Mouse (Mus musculus): Measurements from ENCODE around the gene Phactr1. TPM values are rescaled to one million over a fixed set of nuclear protein-coding genes. Genes with fewer than 3 reads are reported as not detected.

Gene Phactr1
- polyA plus RNA-seq, 1 experiment from 2014 or later, result 6.4 TPM

GRCm38 (mm10) chr13:42826602-42827001 lies 146.2 kb downstream of the Phactr1 start:
- no peak overlapping the region for H3K4me3 ChIP-seq
- no peaks in the 10 kb centered on the region for H3K27me3 ChIP-seq
- no peaks in the 10 kb centered on the region for H3K36me3 ChIP-seq
- no peak overlapping the region for H3K27ac ChIP-seq
- 58% methylated on average over 8 of the region's 8 CpGs for WGBS
- H3K4me1 ChIP-seq, result 0 out of 2 replicates have a peak, but pooled peaks cover 4% of the 10 kb centered on the region
- no peak for ATAC-seq (ENCODE audit: insufficient number of reproducible peaks, low FRiP score, low TSS enrichment, low read depth)
- no peaks in the 10 kb centered on the region for H3K9me3 ChIP-seq
- no peak overlapping the region for H3K9ac ChIP-seq
- H3K4me2 ChIP-seq, result no peak overlapping the region

- H3K9ac ChIP-seq, result no peak overlapping the region
- no peak for ATAC-seq (ENCODE audit: insufficient number of reproducible peaks, low FRiP score, low TSS enrichment, low read depth)
- no peaks in the 10 kb centered on the region for H3K9me3 ChIP-seq
- 39% methylated on average over 9 of the region's 9 CpGs for WGBS
- no peak overlapping the region for H3K27ac ChIP-seq
- no peaks in the 10 kb centered on the region for H3K27me3 ChIP-seq
- H3K4me2 ChIP-seq, result no peak overlapping the region
- H3K4me3 ChIP-seq, result no peak overlapping the region
- no peaks in the 10 kb centered on the region for H3K36me3 ChIP-seq
- 0 out of 2 replicates have a peak, but pooled peaks cover 4% of the 10 kb centered on the region for H3K4me1 ChIP-seq
Measured at GRCm38 (mm10) chr13:42828978-42829377, 148.6 kb downstream of the Phactr1 start.

- H3K27me3 ChIP-seq, result no peaks in the 10 kb centered on the region
- H3K4me1 ChIP-seq, result no peaks in the 10 kb centered on the region
- H3K9me3 ChIP-seq, result no peaks in the 10 kb centered on the region
- no peak overlapping the region for H3K27ac ChIP-seq
- H3K36me3 ChIP-seq, result no peaks in the 10 kb centered on the region
- H3K4me3 ChIP-seq, result no peak overlapping the region
- no peak overlapping the region for H3K4me2 ChIP-seq
- peak; percentile 30; the same call in 1 of the 2 replicates for ATAC-seq (ENCODE audit: insufficient number of reproducible peaks, low FRiP score, low TSS enrichment, low read depth)
- H3K9ac ChIP-seq, result no peak overlapping the region
- WGBS, result 36% methylated on average over 2 of the region's 2 CpGs
Measured at GRCm38 (mm10) chr13:42835441-42835840, 155.0 kb downstream of the Phactr1 start.

- H3K4me1 ChIP-seq, result no peaks in the 10 kb centered on the region
- H3K27me3 ChIP-seq, result no peaks in the 10 kb centered on the region
- H3K9me3 ChIP-seq, result no peaks in the 10 kb centered on the region
- no peaks in the 10 kb centered on the region for H3K36me3 ChIP-seq
- no peak overlapping the region for H3K27ac ChIP-seq
- 77% methylated on average over 2 of the region's 2 CpGs for WGBS
- H3K4me2 ChIP-seq, result no peak overlapping the region
- H3K4me3 ChIP-seq, result no peak overlapping the region
- no peak for ATAC-seq (ENCODE audit: insufficient number of reproducible peaks, low FRiP score, low TSS enrichment, low read depth)
- H3K9ac ChIP-seq, result no peak overlapping the region
Measured at GRCm38 (mm10) chr13:42839358-42839757, 158.9 kb downstream of the Phactr1 start.

GRCm38 (mm10) chr13:42852086-42852485 lies 171.7 kb downstream of the Phactr1 start:
- Histone ChIP-seq H3K36me3 (no peaks in the 10 kb centered on the region), H3K27ac (no peak overlapping the region), H3K4me1 (no peaks in the 10 kb centered on the region), H3K9me3 (no peaks in the 10 kb centered on the region), H3K4me3 (no peak overlapping the region), H3K4me2 (no peak overlapping the region), H3K27me3 (no peaks in the 10 kb centered on the region), H3K9ac (no peak overlapping the region)
- 58% methylated on average over 10 of the region's 10 CpGs for WGBS
- no peak for ATAC-seq (ENCODE audit: insufficient number of reproducible peaks, low FRiP score, low TSS enrichment, low read depth)

- H3K9ac ChIP-seq, result no peak overlapping the region
- H3K27me3 ChIP-seq, result no peaks in the 10 kb centered on the region
- ATAC-seq (ENCODE audit: insufficient number of reproducible peaks, low FRiP score, low TSS enrichment, low read depth), result no peak
- H3K4me1 ChIP-seq, result no peaks in the 10 kb centered on the region
- no peak overlapping the region for H3K27ac ChIP-seq
- no peak overlapping the region for H3K4me2 ChIP-seq
- H3K9me3 ChIP-seq, result no peaks in the 10 kb centered on the region
- 25% methylated on average over 11 of the region's 11 CpGs for WGBS
- H3K36me3 ChIP-seq, result no peaks in the 10 kb centered on the region
- H3K4me3 ChIP-seq, result no peak overlapping the region
Measured at GRCm38 (mm10) chr13:42853900-42854595, 173.6 kb downstream of the Phactr1 start.

GRCm38 (mm10) chr13:42866162-42866941 lies 185.9 kb downstream of the Phactr1 start:
- H3K4me1 ChIP-seq, result peaks cover 10% of the 10 kb centered on the region
- no peak for ATAC-seq (ENCODE audit: insufficient number of reproducible peaks, low FRiP score, low TSS enrichment, low read depth)
- 0 out of 2 replicates have a peak overlapping the region, but pooled peaks have one; percentile 31 for H3K9ac ChIP-seq
- H3K4me2 ChIP-seq, result peak overlapping the region; percentile 73
- no peaks in the 10 kb centered on the region for H3K36me3 ChIP-seq
- H3K27me3 ChIP-seq, result no peaks in the 10 kb centered on the region
- H3K27ac ChIP-seq, result no peak overlapping the region
- WGBS, result 6% methylated on average over 21 of the region's 21 CpGs
- peak overlapping the region; percentile 41 for H3K4me3 ChIP-seq
- H3K9me3 ChIP-seq, result no peaks in the 10 kb centered on the region

GRCm38 (mm10) chr13:42867026-42867425 lies 186.6 kb downstream of the Phactr1 start:
- H3K4me3 ChIP-seq, result peak overlapping the region; percentile 41
- peaks cover 10% of the 10 kb centered on the region for H3K4me1 ChIP-seq
- 33% methylated on average over 6 of the region's 6 CpGs for WGBS
- H3K27me3 ChIP-seq, result no peaks in the 10 kb centered on the region
- ATAC-seq (ENCODE audit: insufficient number of reproducible peaks, low FRiP score, low TSS enrichment, low read depth), result no peak
- H3K9ac ChIP-seq, result no peak overlapping the region
- no peak overlapping the region for H3K27ac ChIP-seq
- H3K4me2 ChIP-seq, result peak overlapping the region; percentile 73
- H3K36me3 ChIP-seq, result no peaks in the 10 kb centered on the region
- no peaks in the 10 kb centered on the region for H3K9me3 ChIP-seq

- H3K4me3 ChIP-seq, result no peak overlapping the region
- ATAC-seq (ENCODE audit: insufficient number of reproducible peaks, low FRiP score, low TSS enrichment, low read depth), result no peak
- no peak overlapping the region for H3K9ac ChIP-seq
- H3K4me2 ChIP-seq, result no peak overlapping the region
- no peak overlapping the region for H3K27ac ChIP-seq
- H3K36me3 ChIP-seq, result no peaks in the 10 kb centered on the region
- H3K27me3 ChIP-seq, result no peaks in the 10 kb centered on the region
- H3K9me3 ChIP-seq, result no peaks in the 10 kb centered on the region
- 30% methylated on average over 1 of the region's 1 CpGs for WGBS
- 0 out of 2 replicates have a peak, but pooled peaks cover 3% of the 10 kb centered on the region for H3K4me1 ChIP-seq
Measured at GRCm38 (mm10) chr13:42872125-42872524, 191.7 kb downstream of the Phactr1 start.

GRCm38 (mm10) chr13:42878346-42878745 lies 197.9 kb downstream of the Phactr1 start:
- 34% methylated on average over 2 of the region's 2 CpGs for WGBS
- Histone ChIP-seq H3K27ac (no peak overlapping the region), H3K4me1 (no peaks in the 10 kb centered on the region), H3K27me3 (no peaks in the 10 kb centered on the region), H3K9me3 (no peaks in the 10 kb centered on the region), H3K4me2 (no peak overlapping the region), H3K36me3 (no peaks in the 10 kb centered on the region), H3K4me3 (no peak overlapping the region), H3K9ac (no peak overlapping the region)
- no peak for ATAC-seq (ENCODE audit: insufficient number of reproducible peaks, low FRiP score, low TSS enrichment, low read depth)

GRCm38 (mm10) chr13:42884033-42884724 lies 203.8 kb downstream of the Phactr1 start:
- no peaks in the 10 kb centered on the region for H3K36me3 ChIP-seq
- no peak overlapping the region for H3K27ac ChIP-seq
- no peak overlapping the region for H3K4me2 ChIP-seq
- no peaks in the 10 kb centered on the region for H3K27me3 ChIP-seq
- no peaks in the 10 kb centered on the region for H3K4me1 ChIP-seq
- H3K9ac ChIP-seq, result no peak overlapping the region
- no peak overlapping the region for H3K4me3 ChIP-seq
- ATAC-seq (ENCODE audit: insufficient number of reproducible peaks, low FRiP score, low TSS enrichment, low read depth), result no peak
- H3K9me3 ChIP-seq, result no peaks in the 10 kb centered on the region
- 61% methylated on average over 14 of the region's 14 CpGs for WGBS

- 77% methylated on average over 1 of the region's 1 CpGs for WGBS
- Histone ChIP-seq H3K4me1 (no peaks in the 10 kb centered on the region), H3K4me2 (no peak overlapping the region), H3K27ac (no peak overlapping the region), H3K27me3 (no peaks in the 10 kb centered on the region), H3K9me3 (no peaks in the 10 kb centered on the region), H3K4me3 (no peak overlapping the region), H3K9ac (no peak overlapping the region), H3K36me3 (no peaks in the 10 kb centered on the region)
- ATAC-seq (ENCODE audit: insufficient number of reproducible peaks, low FRiP score, low TSS enrichment, low read depth), result no peak
Measured at GRCm38 (mm10) chr13:42884725-42885115, 204.3 kb downstream of the Phactr1 start.
